In genomic region chr13:94285281-94285871, GRCm38 (mm10) we compare ENCODE assay signal across 8 mouse cellular contexts. TPM values are rescaled to one million over a fixed set of nuclear protein-coding genes. Genes with fewer than 3 reads are reported as not detected.
A peak's percentile ranks its signal among the peaks of the same experiment; 100 is the strongest.
DNase-seq lines count a peak whose midpoint lies in the region; ATAC-seq and TF ChIP-seq lines count a peak whose summit lies in the region.

Gene Scamp1 (minus strand): TSS chr13:94285857.

- no peaks in the 10 kb centered on the region for H3K27me3 ChIP-seq in Patski
- H3K27me3 ChIP-seq in hindbrain, embryonic 12.5 days, result 0 out of 2 replicates have a peak, but pooled peaks cover 3% of the 10 kb centered on the region
- no peaks in the 10 kb centered on the region for H3K27me3 ChIP-seq in lung, postnatal 0 days (replicated peaks; ENCODE audit: insufficient read depth, low read length)

- H3K9me3 ChIP-seq in hindbrain, embryonic 12.5 days (replicated peaks), result no peaks in the 10 kb centered on the region
- no peaks in the 10 kb centered on the region for H3K9me3 ChIP-seq in lung, postnatal 0 days (ENCODE audit: low read length)

- peak within 1 kb of the TSS; percentile 93 for H3K27ac ChIP-seq in hindbrain, embryonic 12.5 days
- H3K27ac ChIP-seq in lung, postnatal 0 days (ENCODE audit: low read length), result peak within 1 kb of the TSS; percentile 88

- H3K4me2 ChIP-seq in hindbrain, embryonic 12.5 days (replicated peaks), result peak within 1 kb of the TSS; percentile 79
- H3K4me2 ChIP-seq in lung, postnatal 0 days (replicated peaks; ENCODE audit: low read depth, low read length), result peak within 1 kb of the TSS; percentile 83

- peak within 1 kb of the TSS; percentile 97 for H3K4me3 ChIP-seq in hindbrain, embryonic 12.5 days
- peak within 1 kb of the TSS; percentile 95 for H3K4me3 ChIP-seq in lung, postnatal 0 days (ENCODE audit: low read depth, low read length)

- POLR2A ChIA-PET in Patski (lab: Charles Lee), result no interaction called here

- in situ Hi-C loops in Patski (cut with MboI; ENCODE audit: low pct_unique_long_range_greater_than_20kb), result no loop called here

- no peaks in the 10 kb centered on the region for H3K36me3 ChIP-seq in hindbrain, embryonic 12.5 days
- H3K36me3 ChIP-seq in lung, postnatal 0 days (ENCODE audit: insufficient read depth, low read length), result no peaks in the 10 kb centered on the region

- peak within 1 kb of the TSS; percentile 93 for H3K9ac ChIP-seq in hindbrain, embryonic 12.5 days
- H3K9ac ChIP-seq in lung, postnatal 0 days (replicated peaks; ENCODE audit: low read depth), result peak within 1 kb of the TSS; percentile 90

- under 1% methylated on average over 60 of the region's 62 CpGs for WGBS in hindbrain, embryonic 12.5 days
- under 1% methylated on average over 48 of the region's 62 CpGs for WGBS in lung, postnatal 0 days

- peaks cover 12% of the 10 kb centered on the region for H3K4me1 ChIP-seq in hindbrain, embryonic 12.5 days
- 0 out of 2 replicates have a peak, but pooled peaks cover 6% of the 10 kb centered on the region for H3K4me1 ChIP-seq in lung, postnatal 0 days (ENCODE audit: insufficient read depth, low read depth, low read length)

- no peak for TF ChIP-seq EP300 in lung, postnatal 0 days (IDR thresholded peaks at IDR 0.05)

- CTCF ChIA-PET in Patski (lab: Charles Lee), result no interaction called here

- TF ChIP-seq CTCF in Patski (IDR thresholded peaks at IDR 0.05), result no peak
- TF ChIP-seq CTCF in lung, postnatal 0 days (IDR thresholded peaks at IDR 0.05), result no peak

- peak; percentile 93 for ATAC-seq in Patski
- ATAC-seq in hindbrain, embryonic 12.5 days (ENCODE audit: low FRiP score), result peak; percentile 98
- ATAC-seq in lung, postnatal 0 days, result peak; percentile 96

- DNase-seq in Patski (ENCODE audit: low read depth, low spot score), result peak; percentile 50
- peak; percentile 94 to 97 for DNase-seq in cerebellum, postnatal 14 days
- peak; percentile 84 to 89 for DNase-seq in frontal cortex, postnatal 14 days (ENCODE audit: low spot score in 2 of 2)
- peak; percentile 90 to 95 for DNase-seq in layer of hippocampus, postnatal 10 days (ENCODE audit: low spot score in 2 of 2)
- peak; percentile 93 for DNase-seq in lung, postnatal 0 days (ENCODE audit: low spot score)
- DNase-seq in ovary, postnatal 14 days (ENCODE audit: low spot score), result peak; percentile 84
- peak; percentile 75 to 82 for DNase-seq in thymus, postnatal 10 days (ENCODE audit: low spot score in 2 of 2)

RNA-seq across cellular contexts. Expression of gene Scamp1, which starts in this region (rescaled TPM):
- polyA plus RNA-seq in Patski (2021), result 74.9 TPM
- polyA plus RNA-seq in hindbrain, embryonic 12.5 days (2016; fragmentation: Nextera tagmentation; extraction: Ambion mirVana), result 78.4 and 82.9 TPM in 2 replicates
- total RNA-seq in layer of hippocampus, postnatal 10 days (2021), result 100 to 1,000 TPM; 142 to 170 TPM
- polyA plus RNA-seq in lung, postnatal 0 days (2015; fragmentation: Nextera tagmentation; extraction: Ambion mirVana), result 26.9 and 32.9 TPM in 2 replicates

Comparison
In these comparisons a context has a peak if more than half of its experiments do, and no peak if none do; other contexts are left out.
1. Peak in every context shown above with its lines: DNase-seq, ATAC-seq, H3K4me3 ChIP-seq and H3K27ac ChIP-seq.